11 mouse cellular contexts compared by ENCODE assay signal in genomic region chr14:8208876-8209275, GRCm38 (mm10). TPM values are rescaled to one million over a fixed set of nuclear protein-coding genes. Genes with fewer than 3 reads are reported as not detected.
DNase-seq lines count a peak whose midpoint lies in the region; ATAC-seq lines count a peak whose summit lies in the region.
"Had no signal": no experiment of that assay in that cellular context is flagged by ENCODE, and none has a peak within 500 bp of the region (broad histone marks: within the 10 kb centered on the region; RNA-seq: fewer than 3 reads in every experiment).

No protein-coding gene starts in this region.

- H3K9me3 ChIP-seq in embryonic facial prominence, embryonic 10.5 days, result no peaks in the 10 kb centered on the region
- H3K9me3 ChIP-seq in kidney, embryonic 14.5 days (ENCODE audit: control insufficient read depth, low read length), result no peaks in the 10 kb centered on the region

- no peak overlapping the region for H3K4me2 ChIP-seq in kidney, embryonic 14.5 days (replicated peaks; ENCODE audit: low read depth, low read length)

- WGBS in embryonic facial prominence, embryonic 10.5 days, result 86% methylated on average over 3 of the region's 3 CpGs
- WGBS in kidney, embryonic 14.5 days, result 78% methylated on average over 3 of the region's 3 CpGs

- no peaks in the 10 kb centered on the region for H3K36me3 ChIP-seq in embryonic facial prominence, embryonic 10.5 days (replicated peaks)
- H3K36me3 ChIP-seq in kidney, embryonic 14.5 days (ENCODE audit: control insufficient read depth, insufficient read depth, low read length), result no peaks in the 10 kb centered on the region

- no peak for ATAC-seq in kidney, embryonic 14.5 days (ENCODE audit: low FRiP score, low TSS enrichment)
- ATAC-seq: midbrain, embryonic 16.5 days had no signal

- no peaks in the 10 kb centered on the region for H3K27me3 ChIP-seq in embryonic facial prominence, embryonic 10.5 days (replicated peaks; ENCODE audit: low read depth, poor library complexity, severe bottlenecking)
- H3K27me3 ChIP-seq in kidney, embryonic 14.5 days (ENCODE audit: control insufficient read depth, insufficient read depth, low read length), result no peaks in the 10 kb centered on the region

- H3K4me1 ChIP-seq in embryonic facial prominence, embryonic 10.5 days, result peaks cover 21% of the 10 kb centered on the region
- no peaks in the 10 kb centered on the region for H3K4me1 ChIP-seq in kidney, embryonic 14.5 days (ENCODE audit: control insufficient read depth, insufficient read depth, low read length)

- peak overlapping the region; percentile 19; the same call in 1 of the 2 replicates for H3K27ac ChIP-seq in embryonic facial prominence, embryonic 10.5 days (replicated peaks)
- H3K27ac ChIP-seq in kidney, embryonic 14.5 days (ENCODE audit: low read depth, low read length), result no peak overlapping the region

- no peak overlapping the region for H3K4me3 ChIP-seq in embryonic facial prominence, embryonic 10.5 days
- no peak overlapping the region for H3K4me3 ChIP-seq in kidney, embryonic 14.5 days (ENCODE audit: low read length)

- peak; percentile 19 for DNase-seq in lung, postnatal 10 days
- no peak for DNase-seq in lung, postnatal 25 days (ENCODE audit: low spot score)
- DNase-seq in embryonic facial prominence, embryonic 10.5 days (ENCODE audit: low spot score), result no peak
- peak; percentile 51 to 64 for DNase-seq in layer of hippocampus, postnatal 25 days (ENCODE audit: extremely low spot score in 1 of 2, low spot score in 1 of 2)
- DNase-seq in right cerebral cortex, postnatal 4 days, result peak; percentile 43
- no peak for DNase-seq in gastrocnemius, adult 8-10 months (ENCODE audit: low spot score in 2 of 2)
- no peak for DNase-seq in kidney, postnatal 14 days
- DNase-seq: liver had no signal

- H3K9ac ChIP-seq in kidney, embryonic 14.5 days (ENCODE audit: low read depth, low read length), result no peak overlapping the region

RNA-seq across cellular contexts. Expression of gene Kctd6, which starts 5.1 kb away (rescaled TPM):
- polyA plus RNA-seq in embryonic facial prominence, embryonic 10.5 days (2016; fragmentation: Nextera tagmentation; extraction: Ambion mirVana), result 6.3 and 8.3 TPM in 2 replicates
- total RNA-seq in layer of hippocampus, postnatal 25 days (2021), result 10 to 100 TPM; 61.0 to 64.5 TPM
- 10 to 100 TPM in 1 of 4 experiments, 1 to 10 TPM in 3; 7.7 to 10.4 (median 8.2) TPM for total RNA-seq in gastrocnemius, adult 8-10 months (2022)
- polyA plus RNA-seq in kidney, embryonic 14.5 days (2014; fragmentation: Nextera tagmentation; extraction: Ambion mirVana), result 9.1 and 10.4 TPM in 2 replicates

RNA-seq across cellular contexts. Expression of gene Pdhb, which starts 36.1 kb away (rescaled TPM):
- polyA plus RNA-seq in embryonic facial prominence, embryonic 10.5 days (2016; fragmentation: Nextera tagmentation; extraction: Ambion mirVana), result 200 and 214 TPM in 2 replicates
- total RNA-seq in layer of hippocampus, postnatal 25 days (2021), result 100 to 1,000 TPM; 184 to 202 TPM
- 100 to 1,000 TPM; 268 to 280 (median 272) TPM for total RNA-seq in gastrocnemius, adult 8-10 months (2022)
- polyA plus RNA-seq in kidney, embryonic 14.5 days (2014; fragmentation: Nextera tagmentation; extraction: Ambion mirVana), result 231 and 247 TPM in 2 replicates

RNA-seq across cellular contexts. Expression of gene Acox2, which starts 50.3 kb away (rescaled TPM):
- polyA plus RNA-seq in embryonic facial prominence, embryonic 10.5 days (2016; fragmentation: Nextera tagmentation; extraction: Ambion mirVana), result not detected in 2 replicates
- under 1 TPM in 1 of 2 experiments, not detected in 1; 0.37 TPM for total RNA-seq in layer of hippocampus, postnatal 25 days (2021)
- total RNA-seq in gastrocnemius, adult 8-10 months (2022), result under 1 TPM in 2 of 4 experiments, not detected in 2; 0.56 to 0.99 TPM
- polyA plus RNA-seq in kidney, embryonic 14.5 days (2014; fragmentation: Nextera tagmentation; extraction: Ambion mirVana), result not detected in 2 replicates
- polyA plus RNA-seq: embryonic facial prominence, embryonic 11.5 days; midbrain, embryonic 16.5 days had no signal

Comparison
In these comparisons a context has a peak if more than half of its experiments do, and no peak if none do; other contexts are left out.
1. DNase-seq: peak in lung, postnatal 10 days (single experiment), layer of hippocampus, postnatal 25 days (2 of 2) and right cerebral cortex, postnatal 4 days (single experiment); none in lung, postnatal 25 days (single experiment), embryonic facial prominence, embryonic 10.5 days (single experiment), gastrocnemius, adult 8-10 months (0 of 2) and kidney, postnatal 14 days (single experiment).
2. RNA of gene Kctd6, which starts 5.1 kb away (total RNA-seq): 61.0 to 64.5 TPM in layer of hippocampus, postnatal 25 days; 7.7 to 10.4 TPM in gastrocnemius, adult 8-10 months; every median in the first group is over 4 times any median in the second.